Mouse (Mus musculus): ENCODE measurements around the gene Ubl5. TPM values are rescaled to one million over a fixed set of nuclear protein-coding genes. Genes with fewer than 3 reads are reported as not detected.

Ubl5 gene
- polyA plus RNA-seq, 1 experiment from 2014 or later, result 362 TPM

Other genes with a start within 250 kb of the Ubl5 start
- gene Zfp26, start 182.7 kb upstream of the Ubl5 start, polyA plus RNA-seq (2016; fragmentation: Nextera tagmentation; extraction: Ambion mirVana), result 14.8 and 15.0 TPM in 2 replicates
- gene Zfp426, start 150.1 kb upstream of the Ubl5 start, polyA plus RNA-seq (2016; fragmentation: Nextera tagmentation; extraction: Ambion mirVana), result 12.4 and 14.0 TPM in 2 replicates
- 62.1 and 62.2 TPM in 2 replicates for gene Zfp266, start 121.5 kb upstream of the Ubl5 start, polyA plus RNA-seq (2016; fragmentation: Nextera tagmentation; extraction: Ambion mirVana)
- 10.1 and 10.7 TPM in 2 replicates for gene Zfp846, start 61.6 kb upstream of the Ubl5 start, polyA plus RNA-seq (2016; fragmentation: Nextera tagmentation; extraction: Ambion mirVana)
- gene Fbxl12, start 1.9 kb downstream of the Ubl5 start, polyA plus RNA-seq (2016; fragmentation: Nextera tagmentation; extraction: Ambion mirVana), result 18.7 and 19.4 TPM in 2 replicates
- gene Pin1, start 9.2 kb downstream of the Ubl5 start, polyA plus RNA-seq (2016; fragmentation: Nextera tagmentation; extraction: Ambion mirVana), result 43.4 and 44.3 TPM in 2 replicates
- 0.87 and 1.1 TPM in 2 replicates for gene Olfm2, start 103.5 kb downstream of the Ubl5 start, polyA plus RNA-seq (2016; fragmentation: Nextera tagmentation; extraction: Ambion mirVana)
- gene Col5a3, start 172.2 kb downstream of the Ubl5 start, polyA plus RNA-seq (2016; fragmentation: Nextera tagmentation; extraction: Ambion mirVana), result 0.05 and 0.06 TPM in 2 replicates
- gene Rdh8, start 175.6 kb downstream of the Ubl5 start, polyA plus RNA-seq (2016; fragmentation: Nextera tagmentation; extraction: Ambion mirVana), result not detected in 2 replicates
- gene A230050P20Rik, start 225.8 kb downstream of the Ubl5 start, polyA plus RNA-seq (2016; fragmentation: Nextera tagmentation; extraction: Ambion mirVana), result 6.5 and 7.1 TPM in 2 replicates
- 1.5 and 2.5 TPM in 2 replicates for gene Angptl6, start 236.8 kb downstream of the Ubl5 start, polyA plus RNA-seq (2016; fragmentation: Nextera tagmentation; extraction: Ambion mirVana)
- gene Ppan, start 245.3 kb downstream of the Ubl5 start, polyA plus RNA-seq (2016; fragmentation: Nextera tagmentation; extraction: Ambion mirVana), result 43.5 and 44.3 TPM in 2 replicates

Data from heart, embryonic 12.5 days (tissue).